Mouse (Mus musculus): ENCODE measurements around the gene Dhrs3. TPM values are rescaled to one million over a fixed set of nuclear protein-coding genes. Genes with fewer than 3 reads are reported as not detected.

The Dhrs3 gene
- 167 and 202 TPM in 2 replicates for polyA plus RNA-seq (2012; ENCODE audit: insufficient read depth, insufficient read length, missing spikeins)

DNA sequence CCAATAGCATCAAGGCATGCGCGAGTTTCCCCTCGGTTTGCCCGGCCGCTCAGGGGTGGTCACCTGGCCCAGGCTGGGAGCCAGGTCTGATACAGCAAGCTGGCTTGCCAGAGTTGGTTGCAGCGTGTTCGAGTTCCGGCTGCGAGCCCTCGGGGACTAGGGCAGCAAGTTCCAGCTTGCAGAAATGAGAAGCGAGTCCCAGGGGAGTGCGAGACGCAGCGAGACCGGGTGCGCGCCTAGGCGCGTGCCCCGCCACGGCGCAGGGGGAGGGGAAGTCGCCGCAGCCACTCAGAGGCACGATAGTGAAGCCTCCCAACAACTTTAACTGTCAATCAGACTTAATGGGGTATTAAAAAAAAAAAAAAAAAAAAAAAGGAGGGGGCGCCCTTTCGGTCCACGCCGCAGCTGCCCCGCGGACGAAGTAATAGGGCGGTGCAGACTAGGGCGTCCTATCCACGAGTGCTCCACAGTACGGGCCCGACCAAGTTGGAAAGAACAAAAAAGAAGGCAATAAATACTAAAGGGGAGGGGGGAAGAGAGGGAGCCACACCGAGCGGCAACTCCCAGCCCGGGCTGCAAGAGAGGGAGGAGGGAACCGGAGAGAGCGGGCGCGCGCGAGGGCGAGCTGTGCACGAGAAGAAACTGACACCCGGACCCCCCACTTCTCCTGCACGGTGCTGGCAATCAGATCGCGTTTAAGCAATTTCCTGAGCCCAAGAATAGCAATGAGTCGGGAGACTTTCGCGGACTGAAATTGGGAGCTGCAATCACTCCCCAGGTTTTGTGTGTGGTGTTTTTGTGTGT lies at the start of gene Dhrs3:
Gene Dhrs3 (plus strand): TSS at position 695 of the 804 bp plus-strand sequence.
- H3K27ac ChIP-seq (replicated peaks; ENCODE audit: low read depth, low read length): peak within 1 kb of the TSS; percentile 98
- peak within 1 kb of the TSS; percentile 99 for H3K4me3 ChIP-seq (ENCODE audit: insufficient read depth, low read depth, low read length)
- H3K4me1 ChIP-seq (ENCODE audit: control insufficient read depth, insufficient read depth, insufficient read length, low read length): peaks cover 8% of the 10 kb centered on the region

- Histone ChIP-seq H3K27ac (replicated peaks; ENCODE audit: low read depth, low read length) (no peak overlapping the region), H3K4me1 (ENCODE audit: control insufficient read depth, insufficient read depth, insufficient read length, low read length) (no peaks in the 10 kb centered on the region), H3K4me3 (ENCODE audit: insufficient read depth, low read depth, low read length) (no peak overlapping the region)
These were observed 30.7 kb upstream of the Dhrs3 start for GRCm38 (mm10) chr4:144861756-144862505.

DNA sequence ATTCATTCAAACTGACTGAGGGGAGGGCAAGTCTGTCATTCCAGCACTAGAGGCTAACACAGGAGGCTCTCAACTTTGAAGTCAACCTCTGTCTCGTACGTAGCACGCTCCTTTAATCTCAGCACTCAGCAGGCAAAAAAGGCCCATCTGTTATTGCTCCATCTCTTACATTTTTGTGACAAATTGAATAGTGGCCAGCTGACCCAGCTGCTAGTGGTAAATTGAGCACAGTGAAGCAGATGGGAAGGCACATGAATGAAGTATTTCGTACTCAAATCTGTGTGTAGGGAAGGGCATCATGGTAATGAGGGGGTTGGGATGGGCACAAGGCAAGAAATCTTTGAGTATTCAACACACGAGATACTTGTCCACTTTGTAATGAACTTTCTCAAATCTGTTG lies 24.7 kb upstream of the Dhrs3 start:
- no peaks in the 10 kb centered on the region for H3K4me1 ChIP-seq (ENCODE audit: control insufficient read depth, insufficient read depth, insufficient read length, low read length)
- H3K4me3 ChIP-seq (ENCODE audit: insufficient read depth, low read depth, low read length): no peak overlapping the region
- no peak overlapping the region for H3K27ac ChIP-seq (replicated peaks; ENCODE audit: low read depth, low read length)

DNA sequence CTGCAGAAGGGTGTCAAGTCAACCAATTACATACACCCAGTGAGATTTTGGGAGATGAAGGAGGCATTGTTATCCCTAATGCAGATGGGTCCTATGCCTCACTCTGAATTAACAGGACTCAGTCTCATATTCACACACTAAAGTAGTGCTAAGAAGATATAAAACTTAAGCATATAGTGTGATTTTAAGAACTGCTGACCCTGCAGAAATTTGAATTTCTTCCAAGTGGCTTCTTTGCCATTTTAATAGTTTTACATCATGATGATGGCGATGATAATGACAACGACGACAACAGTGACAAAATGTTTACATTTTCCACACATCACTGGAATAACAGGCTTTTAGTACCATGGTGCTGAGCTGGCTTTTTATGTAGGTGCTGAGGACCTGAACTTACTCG lies 24.0 kb upstream of the Dhrs3 start:
- no peak overlapping the region for H3K4me3 ChIP-seq (ENCODE audit: insufficient read depth, low read depth, low read length)
- H3K4me1 ChIP-seq (ENCODE audit: control insufficient read depth, insufficient read depth, insufficient read length, low read length): no peaks in the 10 kb centered on the region
- H3K27ac ChIP-seq (replicated peaks; ENCODE audit: low read depth, low read length): no peak overlapping the region

- H3K4me3 ChIP-seq (ENCODE audit: insufficient read depth, low read depth, low read length): no peak overlapping the region
- no peak overlapping the region for H3K27ac ChIP-seq (replicated peaks; ENCODE audit: low read depth, low read length)
- H3K4me1 ChIP-seq (ENCODE audit: control insufficient read depth, insufficient read depth, insufficient read length, low read length): peaks cover 2% of the 10 kb centered on the region; the same call in 1 of the 2 replicates
These were observed 19.7 kb upstream of the Dhrs3 start for GRCm38 (mm10) chr4:144872905-144873304.

- H3K4me1 ChIP-seq (ENCODE audit: control insufficient read depth, insufficient read depth, insufficient read length, low read length): peaks cover 6% of the 10 kb centered on the region; the same call in 1 of the 2 replicates
- H3K4me3 ChIP-seq (ENCODE audit: insufficient read depth, low read depth, low read length): no peak overlapping the region
- H3K27ac ChIP-seq (replicated peaks; ENCODE audit: low read depth, low read length): no peak overlapping the region
These were observed 17.0 kb upstream of the Dhrs3 start for GRCm38 (mm10) chr4:144875576-144876093.

GRCm38 (mm10) chr4:144879549-144879948 lies 13.1 kb upstream of the Dhrs3 start:
- no peak overlapping the region for H3K27ac ChIP-seq (replicated peaks; ENCODE audit: low read depth, low read length)
- H3K4me1 ChIP-seq (ENCODE audit: control insufficient read depth, insufficient read depth, insufficient read length, low read length): peaks cover 6% of the 10 kb centered on the region; the same call in 1 of the 2 replicates
- no peak overlapping the region for H3K4me3 ChIP-seq (ENCODE audit: insufficient read depth, low read depth, low read length)

GRCm38 (mm10) chr4:144881376-144881775 lies 11.3 kb upstream of the Dhrs3 start:
- Histone ChIP-seq H3K27ac (replicated peaks; ENCODE audit: low read depth, low read length) (no peak overlapping the region), H3K4me3 (ENCODE audit: insufficient read depth, low read depth, low read length) (no peak overlapping the region), H3K4me1 (ENCODE audit: control insufficient read depth, insufficient read depth, insufficient read length, low read length) (peaks cover 3% of the 10 kb centered on the region; the same call in 1 of the 2 replicates)

DNA sequence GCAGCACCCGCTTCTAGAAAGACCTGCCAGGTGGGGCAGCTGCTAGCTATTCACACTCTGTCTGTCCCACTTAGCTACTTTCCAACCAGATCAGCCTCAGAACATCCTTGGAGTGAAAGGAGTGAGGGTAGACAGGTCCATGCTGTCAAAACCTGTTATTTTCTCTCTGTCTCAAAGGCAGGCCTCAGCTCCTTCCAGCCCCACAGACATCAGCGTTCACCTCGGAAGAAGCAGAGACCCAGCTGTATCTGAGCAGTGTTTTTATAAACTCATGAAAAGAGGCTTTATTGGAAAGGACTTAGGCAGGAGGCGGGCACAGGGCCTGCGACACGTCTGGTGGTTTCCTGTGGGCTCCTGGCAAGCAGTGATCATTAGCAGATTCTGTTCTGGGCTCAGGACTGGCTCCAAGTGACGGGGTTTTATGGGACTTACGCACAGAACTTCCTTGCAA lies 9.7 kb upstream of the Dhrs3 start:
- peaks cover 3% of the 10 kb centered on the region; the same call in 1 of the 2 replicates for H3K4me1 ChIP-seq (ENCODE audit: control insufficient read depth, insufficient read depth, insufficient read length, low read length)
- no peak overlapping the region for H3K4me3 ChIP-seq (ENCODE audit: insufficient read depth, low read depth, low read length)
- no peak overlapping the region for H3K27ac ChIP-seq (replicated peaks; ENCODE audit: low read depth, low read length)

DNA sequence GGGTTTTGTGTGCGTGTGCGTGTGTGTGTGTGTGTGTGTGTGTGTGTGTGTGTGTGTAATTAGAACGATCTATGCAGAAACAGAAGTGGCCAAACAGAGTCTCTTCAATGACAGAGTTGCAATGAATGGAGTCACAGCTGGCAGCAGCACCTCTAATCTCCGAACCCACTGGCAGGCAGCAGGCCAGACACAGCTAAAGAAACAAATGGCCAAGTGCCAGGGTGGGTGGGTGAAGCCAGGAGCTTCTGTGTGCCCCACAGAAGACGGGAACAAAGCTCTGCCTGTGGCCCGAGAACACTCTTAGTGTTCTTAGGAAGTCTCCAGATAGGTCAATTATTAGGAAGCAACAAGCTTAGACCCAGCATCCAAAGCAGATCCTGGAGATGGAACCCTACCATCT lies 6.2 kb upstream of the Dhrs3 start:
- Histone ChIP-seq H3K4me1 (ENCODE audit: control insufficient read depth, insufficient read depth, insufficient read length, low read length) (no peaks in the 10 kb centered on the region), H3K4me3 (ENCODE audit: insufficient read depth, low read depth, low read length) (no peak overlapping the region), H3K27ac (replicated peaks; ENCODE audit: low read depth, low read length) (no peak overlapping the region)

DNA sequence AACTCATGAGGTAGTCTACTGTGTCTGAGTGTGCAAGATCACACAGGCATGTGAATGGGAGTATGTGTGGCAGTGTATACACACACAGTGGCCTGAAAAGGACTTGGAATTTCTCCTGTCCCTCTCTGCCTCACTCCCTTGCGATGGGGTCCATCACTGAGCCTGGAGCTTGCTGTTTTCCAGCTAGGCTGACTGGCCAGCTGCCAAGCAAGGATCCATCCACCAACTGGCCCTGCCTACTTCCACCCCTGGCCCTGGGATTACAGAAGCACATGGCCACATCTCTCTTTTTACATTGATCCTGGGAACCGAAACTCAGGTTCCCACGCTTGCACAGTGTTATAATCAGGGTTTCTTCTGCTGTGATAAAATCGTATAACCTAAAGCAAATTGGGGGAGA lies 3.9 kb upstream of the Dhrs3 start:
- Histone ChIP-seq H3K4me3 (ENCODE audit: insufficient read depth, low read depth, low read length) (no peak overlapping the region), H3K4me1 (ENCODE audit: control insufficient read depth, insufficient read depth, insufficient read length, low read length) (no peaks in the 10 kb centered on the region), H3K27ac (replicated peaks; ENCODE audit: low read depth, low read length) (no peak overlapping the region)

DNA sequence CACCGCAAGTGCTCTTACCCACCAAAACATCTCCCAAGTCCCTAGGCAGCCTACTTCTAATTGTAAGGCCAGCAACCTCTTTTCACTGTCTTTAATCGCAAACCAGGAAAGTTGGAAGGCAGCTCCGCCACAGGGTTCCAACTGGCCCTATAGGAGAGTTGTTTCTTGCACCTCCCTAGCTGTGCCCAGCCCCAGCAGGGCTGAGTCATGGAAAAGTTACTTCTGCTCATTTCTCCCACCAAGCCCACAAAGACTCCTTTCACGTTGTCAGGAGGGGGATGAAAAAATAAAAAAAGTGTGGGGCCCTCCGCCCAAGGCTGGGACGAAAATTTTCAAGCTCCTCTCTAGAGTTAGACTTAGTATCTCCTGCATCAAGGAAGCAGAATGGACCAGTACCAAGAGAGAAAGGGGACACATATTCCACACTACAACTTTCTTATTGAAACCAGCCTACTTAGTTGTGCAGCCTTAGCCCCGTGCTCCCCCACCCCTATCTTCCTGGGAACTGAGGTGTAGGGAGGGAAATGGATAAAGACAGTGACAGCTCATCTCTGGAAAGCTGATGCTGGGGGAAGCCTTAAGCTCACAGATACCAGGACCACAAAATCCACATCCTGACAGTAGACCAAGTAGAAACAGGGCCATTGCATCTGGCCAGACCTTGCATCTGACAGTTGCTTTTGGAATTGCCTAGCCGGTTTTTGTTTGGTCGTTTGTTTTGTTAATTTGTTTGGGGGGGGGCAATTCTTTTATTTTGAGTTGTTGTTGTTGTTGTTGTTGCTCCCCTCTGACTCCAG lies 2.9 kb upstream of the Dhrs3 start:
- H3K4me3 ChIP-seq (ENCODE audit: insufficient read depth, low read depth, low read length): no peak overlapping the region
- H3K27ac ChIP-seq (replicated peaks; ENCODE audit: low read depth, low read length): no peak overlapping the region
- H3K4me1 ChIP-seq (ENCODE audit: control insufficient read depth, insufficient read depth, insufficient read length, low read length): no peaks in the 10 kb centered on the region

DNA sequence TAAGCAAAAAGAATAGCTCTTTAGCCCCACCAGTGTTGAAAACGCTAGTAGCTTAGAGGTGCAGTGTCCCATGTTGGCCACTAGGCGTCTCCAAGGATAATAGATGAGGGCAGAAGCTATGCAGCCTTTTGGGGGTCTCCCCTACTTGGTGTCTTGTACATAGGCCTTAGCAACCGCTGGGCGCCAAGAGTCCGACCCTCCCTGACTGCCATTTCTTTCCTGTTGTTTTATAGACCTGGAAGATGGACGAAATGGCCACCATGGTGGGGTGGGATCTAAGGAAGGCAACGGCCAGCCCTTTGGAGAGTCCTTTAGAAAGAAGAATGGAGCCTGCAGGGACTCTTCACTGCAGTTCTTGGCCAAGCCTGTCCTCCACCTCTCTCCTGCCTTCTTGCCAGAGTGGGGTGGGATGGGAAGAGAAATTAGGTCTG lies 1.9 kb upstream of the Dhrs3 start:
- Histone ChIP-seq H3K4me1 (ENCODE audit: control insufficient read depth, insufficient read depth, insufficient read length, low read length) (no peaks in the 10 kb centered on the region), H3K4me3 (ENCODE audit: insufficient read depth, low read depth, low read length) (no peak overlapping the region), H3K27ac (replicated peaks; ENCODE audit: low read depth, low read length) (peak overlapping the region; percentile 63)

DNA sequence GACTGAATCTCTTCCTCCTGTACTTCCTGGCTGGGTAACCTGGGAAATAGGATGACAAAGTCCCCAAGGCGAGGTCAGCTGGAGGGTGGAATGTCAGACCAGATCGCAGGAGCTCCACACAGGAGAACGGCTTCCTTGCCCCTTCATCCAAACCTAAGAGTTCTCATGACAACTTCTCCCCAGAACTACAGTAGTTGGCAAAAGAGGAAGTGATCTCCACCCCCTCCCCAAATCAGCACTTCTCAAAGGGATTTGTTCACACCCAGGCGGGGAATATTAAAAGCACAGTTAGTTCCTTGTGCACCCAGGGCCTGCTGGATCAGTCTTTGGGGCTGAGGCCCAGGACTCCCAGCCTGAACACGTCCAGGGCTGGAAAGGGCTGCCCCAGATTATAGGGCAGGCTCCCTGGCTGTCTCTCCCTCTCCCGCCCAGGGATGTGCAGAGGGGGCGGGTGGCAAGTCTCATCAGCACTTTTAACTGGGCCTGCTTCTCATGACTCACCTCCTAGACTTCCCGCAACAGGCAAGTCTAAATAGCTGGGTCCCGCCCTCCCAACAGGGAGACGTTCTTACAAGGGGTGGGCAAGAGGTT lies 1.4 kb upstream of the Dhrs3 start:
- H3K27ac ChIP-seq (replicated peaks; ENCODE audit: low read depth, low read length): peak overlapping the region; percentile 63
- peaks cover 5% of the 10 kb centered on the region for H3K4me1 ChIP-seq (ENCODE audit: control insufficient read depth, insufficient read depth, insufficient read length, low read length)
- peak overlapping the region; percentile 99 for H3K4me3 ChIP-seq (ENCODE audit: insufficient read depth, low read depth, low read length)

All from brown adipose tissue, adult 24 weeks (tissue).